Mouse (Mus musculus): ENCODE results near the gene Pea15a. TPM values are rescaled to one million over a fixed set of nuclear protein-coding genes. Genes with fewer than 3 reads are reported as not detected.

Gene Pea15a
- total and polyA plus RNA-seq, 3 experiments: 15.6 to 50.6 (median 23.7) TPM

DNA sequence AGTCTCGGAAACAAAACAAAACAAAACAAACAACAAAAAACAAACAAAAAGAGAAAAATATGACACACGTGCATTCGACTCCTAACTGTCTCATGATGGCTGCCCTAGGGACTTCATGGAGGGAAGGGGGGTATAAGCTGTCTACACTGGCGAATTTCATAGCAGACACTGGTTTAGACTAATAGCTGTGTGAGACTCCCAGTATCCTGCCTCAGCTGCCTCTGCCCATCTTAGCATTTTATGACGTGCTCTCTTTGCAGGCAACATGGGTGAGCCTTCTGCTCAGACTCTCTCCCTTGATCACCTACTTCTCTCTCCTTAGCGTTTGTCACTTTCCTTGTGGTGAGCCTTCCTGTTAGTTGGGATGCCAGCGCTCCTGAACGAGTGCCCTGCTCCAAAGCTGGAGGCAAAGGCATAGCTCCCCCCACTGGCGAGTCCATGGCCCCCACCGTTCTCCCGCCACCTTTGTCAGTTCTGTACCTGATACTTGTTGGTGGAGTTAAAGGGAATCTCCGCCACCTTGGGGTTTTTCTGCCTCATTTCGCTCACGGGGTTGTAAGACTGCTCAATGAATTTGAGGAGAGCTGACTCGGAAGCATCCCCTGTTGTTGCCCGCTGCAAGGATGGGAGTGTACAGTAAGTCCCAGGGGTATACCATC lies 37.1 kb upstream of the Pea15a start:
- Histone ChIP-seq H3K79me2 (replicated peaks; ENCODE audit: control insufficient read depth, extremely low read depth, insufficient read depth, poor library complexity, severe bottlenecking) (no peaks in the 10 kb centered on the region), H3K4me2 (ENCODE audit: insufficient read depth, low read depth, poor library complexity, severe bottlenecking) (peak overlapping the region; percentile 8; the same call in 1 of the 2 replicates), H3K4me1 (ENCODE audit: control insufficient read depth in 1 of 2, insufficient read depth in 2 of 2) (peaks cover 0 to 26% of the 10 kb centered on the region in 2 experiments; a peak in 2 of 4 replicates), H3K9ac (ENCODE audit: insufficient read depth, low read depth) (no peak overlapping the region), H3K27me3 (replicated peaks) (no peaks in the 10 kb centered on the region), H3K27ac (ENCODE audit: insufficient read depth, low read depth) (no peak overlapping the region), H3K36me3 (replicated peaks in 1 of 2; ENCODE audit: control insufficient read depth in 1 of 2, insufficient read depth in 1 of 2, low read length in 1 of 2) (no peaks in the 10 kb centered on the region), H3K9me3 (replicated peaks; ENCODE audit: low read length) (no peaks in the 10 kb centered on the region), H3K4me3 (replicated peaks in 1 of 3; ENCODE audit: low read depth in 2 of 3, low read length in 2 of 3, poor library complexity in 1 of 3) (no peak overlapping the region)
- dilution Hi-C loops (cut with MboI; ENCODE audit: extremely low pct_ligation_motif_present, extremely low pct_unique_long_range_greater_than_20kb, low sequenced_read_pairs): no loop called here
- in situ Hi-C loops (cut with MboI; ENCODE audit: low pct_ligation_motif_present, low pct_unique_long_range_greater_than_20kb, low sequenced_read_pairs): no loop called here
- peak in 1 of 2 experiments; percentile 32; a peak in 2 of 4 replicates for TF ChIP-seq CTCF (conservative IDR thresholded peaks at IDR 0.05 in 1 of 2, IDR thresholded peaks at IDR 0.05 in 1 of 2; ENCODE audit: low read depth in 2 of 2, low read length in 2 of 2)
- no peak for TF ChIP-seq NELFE (IDR thresholded peaks at IDR 0.05; ENCODE audit: low read depth, low read length)
- TF ChIP-seq NRF1 (IDR thresholded peaks at IDR 0.05; ENCODE audit: low read depth, low read length): no peak
- TF ChIP-seq SIN3A (IDR thresholded peaks at IDR 0.05; ENCODE audit: low read length): no peak
- no peak for TF ChIP-seq MAZ (IDR thresholded peaks at IDR 0.05; ENCODE audit: low read depth, low read length)
- peak; percentile 18; the same call in 1 of the 2 replicates for TF ChIP-seq SMC3 (IDR thresholded peaks at IDR 0.05; ENCODE audit: low read depth, low read length)
- no peak for TF ChIP-seq JUND (conservative IDR thresholded peaks at IDR 0.05; ENCODE audit: low read depth, low read length)
- no peak for TF ChIP-seq KAT2A (IDR thresholded peaks at IDR 0.05; ENCODE audit: insufficient replicate concordance, low read length)
- no peak for DNase-seq (ENCODE audit: extremely low read depth)

GRCm38 (mm10) chr1:172242401-172242800 lies 35.8 kb upstream of the Pea15a start:
- Histone ChIP-seq H3K36me3 (replicated peaks in 1 of 2; ENCODE audit: control insufficient read depth in 1 of 2, insufficient read depth in 1 of 2, low read length in 1 of 2) (no peaks in the 10 kb centered on the region), H3K4me3 (replicated peaks in 1 of 3; ENCODE audit: low read depth in 2 of 3, low read length in 2 of 3, poor library complexity in 1 of 3) (no peak overlapping the region), H3K4me1 (ENCODE audit: control insufficient read depth in 1 of 2, insufficient read depth in 2 of 2) (peaks cover 0 to 15% of the 10 kb centered on the region in 2 experiments; a peak in 2 of 4 replicates), H3K9ac (ENCODE audit: insufficient read depth, low read depth) (no peak overlapping the region), H3K27ac (ENCODE audit: insufficient read depth, low read depth) (no peak overlapping the region), H3K27me3 (replicated peaks) (no peaks in the 10 kb centered on the region), H3K4me2 (ENCODE audit: insufficient read depth, low read depth, poor library complexity, severe bottlenecking) (no peak overlapping the region), H3K9me3 (replicated peaks; ENCODE audit: low read length) (no peaks in the 10 kb centered on the region), H3K79me2 (replicated peaks; ENCODE audit: control insufficient read depth, extremely low read depth, insufficient read depth, poor library complexity, severe bottlenecking) (no peaks in the 10 kb centered on the region)
- dilution Hi-C loops (cut with MboI; ENCODE audit: extremely low pct_ligation_motif_present, extremely low pct_unique_long_range_greater_than_20kb, low sequenced_read_pairs) (no loop called here), in situ Hi-C loops (cut with MboI; ENCODE audit: low pct_ligation_motif_present, low pct_unique_long_range_greater_than_20kb, low sequenced_read_pairs) (no loop called here)
- DNase-seq (ENCODE audit: extremely low read depth): no peak
- TF ChIP-seq GABPA (IDR thresholded peaks at IDR 0.05; ENCODE audit: insufficient replicate concordance, low read depth, low read length): no peak
- TF ChIP-seq MAFK (IDR thresholded peaks at IDR 0.05; ENCODE audit: insufficient replicate concordance, low read length): no peak
- no peak for TF ChIP-seq SMC3 (IDR thresholded peaks at IDR 0.05; ENCODE audit: low read depth, low read length)
- TF ChIP-seq POLR2A (IDR thresholded peaks at IDR 0.05; ENCODE audit: low read depth, low read length): no peak
- TF ChIP-seq E2F4 (IDR thresholded peaks at IDR 0.05; ENCODE audit: insufficient replicate concordance, low read depth, low read length): no peak
- TF ChIP-seq MAX (IDR thresholded peaks at IDR 0.05; ENCODE audit: low read length): no peak
- TF ChIP-seq ZMIZ1 (IDR thresholded peaks at IDR 0.05; ENCODE audit: low read depth, low read length): no peak
- TF ChIP-seq NRF1 (IDR thresholded peaks at IDR 0.05; ENCODE audit: low read depth, low read length): no peak
- TF ChIP-seq ZKSCAN1 (IDR thresholded peaks at IDR 0.05; ENCODE audit: borderline replicate concordance, low read depth, low read length): no peak
- TF ChIP-seq ETS1 (conservative IDR thresholded peaks at IDR 0.05; ENCODE audit: low read depth, low read length): no peak
- no peak for TF ChIP-seq USF2 (conservative IDR thresholded peaks at IDR 0.05; ENCODE audit: low read depth, low read length)
